ENCODE assay signal across 15 mouse cellular contexts in the genomic region with DNA sequence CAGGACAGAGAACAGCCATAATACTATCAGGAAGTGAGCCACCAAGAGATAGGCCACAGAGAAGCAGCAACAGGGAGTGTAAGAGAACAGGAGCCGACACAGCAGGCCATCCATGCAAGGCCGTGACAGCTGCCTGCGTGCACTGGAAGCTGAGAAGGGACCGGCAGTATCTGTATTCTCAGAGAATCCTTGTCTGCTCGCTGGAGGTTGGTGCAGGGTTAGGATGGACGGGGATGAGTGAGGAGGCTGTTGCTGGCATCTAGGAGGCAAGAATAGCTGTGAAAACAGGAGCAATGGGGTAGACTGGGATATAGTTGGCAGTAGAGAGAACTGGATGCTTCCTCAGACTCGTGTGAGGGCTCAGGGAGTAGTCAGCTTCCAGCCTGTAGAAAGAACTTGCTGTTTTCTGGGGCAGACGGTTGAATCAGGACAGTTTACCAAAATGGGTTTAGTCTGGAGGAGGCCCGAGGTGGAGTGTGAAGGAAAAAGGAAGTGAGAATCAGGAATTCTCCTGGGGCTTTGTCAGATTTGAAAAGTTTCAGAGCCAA. TPM values are rescaled to one million over a fixed set of nuclear protein-coding genes. Genes with fewer than 3 reads are reported as not detected.
"Had no signal": no experiment of that assay in that cellular context is flagged by ENCODE, and none has a peak within 500 bp of the region (broad histone marks: within the 10 kb centered on the region; RNA-seq: fewer than 3 reads in every experiment).

No protein-coding gene starts in this region.

- H3K9me3 ChIP-seq: limb, embryonic 13.5 days; midbrain, embryonic 10.5 days; neural tube, embryonic 12.5 days had no signal

- H3K27ac ChIP-seq: limb, embryonic 13.5 days; liver, embryonic 14.5 days; midbrain, embryonic 10.5 days; neural tube, embryonic 12.5 days; stomach, postnatal 0 days had no signal

- H3K4me2 ChIP-seq: limb, embryonic 13.5 days; neural tube, embryonic 12.5 days had no signal

- DNase-seq: kidney, adult 8-10 months; layer of hippocampus, postnatal 36 days; lung, adult 18-20 months; midbrain, embryonic 14.5 days; thymus, adult 18-20 months; thymus, postnatal 14 days had no signal

- H3K4me1 ChIP-seq: limb, embryonic 13.5 days; midbrain, embryonic 10.5 days; neural tube, embryonic 12.5 days had no signal

- H3K4me3 ChIP-seq: limb, embryonic 13.5 days; midbrain, embryonic 10.5 days; myocyte; neural tube, embryonic 12.5 days had no signal

- H3K9ac ChIP-seq: limb, embryonic 13.5 days; liver, embryonic 14.5 days; neural tube, embryonic 12.5 days had no signal

- H3K27me3 ChIP-seq: limb, embryonic 13.5 days; neural tube, embryonic 12.5 days had no signal

- ATAC-seq: intestine, postnatal 0 days had no signal

RNA-seq across cellular contexts. Expression of a gene that starts 52.9 kb away (rescaled TPM):
- total RNA-seq: liver, adult 2 months; neutrophil, adult 5-6 weeks had no signal
- polyA plus RNA-seq: myocyte had no signal
